Mouse (Mus musculus) c-Kit-positive CD71-positive TER-119-negative erythroid progenitor cells, embryonic 14.5 days (primary cell): Measurements from ENCODE around the gene Cfd.
A peak's percentile ranks its signal among the peaks of the same experiment; 100 is the strongest.

Experiments used
- DNase-seq: peaks from one replicate; pipeline ENCODE4 v3.0.0-alpha.2; 2013; ENCODE audit warnings: low read depth

The Cfd gene

DNA sequence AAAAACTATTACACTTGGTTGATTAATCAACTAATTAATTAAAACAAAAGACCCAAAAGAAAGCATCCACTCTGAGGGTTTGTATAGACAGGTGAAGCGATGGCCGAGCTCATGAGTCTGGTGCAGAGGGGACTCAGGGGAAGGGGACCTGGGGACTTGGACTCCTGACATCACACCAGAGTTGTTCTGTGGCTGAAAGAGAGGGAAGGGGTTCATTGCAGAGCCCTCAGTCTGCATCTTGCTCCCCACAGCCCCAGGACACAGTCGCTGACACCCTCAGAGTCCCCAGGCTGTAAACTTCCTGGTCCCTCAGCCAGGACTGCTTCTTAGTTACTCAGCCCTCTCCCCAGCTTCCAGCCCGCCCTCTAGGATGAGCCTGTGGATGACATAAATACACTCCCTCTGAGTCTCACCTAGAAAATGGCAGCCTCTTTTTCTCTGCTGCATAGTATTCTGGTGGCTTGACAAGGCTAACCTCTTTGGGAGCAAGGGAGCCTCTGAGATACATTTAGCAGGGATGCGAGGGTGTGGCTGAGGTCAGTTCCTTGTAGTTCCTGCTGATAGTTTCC, 27.0 kb downstream of the Cfd start:
- DNase-seq, result no peak

DNA sequence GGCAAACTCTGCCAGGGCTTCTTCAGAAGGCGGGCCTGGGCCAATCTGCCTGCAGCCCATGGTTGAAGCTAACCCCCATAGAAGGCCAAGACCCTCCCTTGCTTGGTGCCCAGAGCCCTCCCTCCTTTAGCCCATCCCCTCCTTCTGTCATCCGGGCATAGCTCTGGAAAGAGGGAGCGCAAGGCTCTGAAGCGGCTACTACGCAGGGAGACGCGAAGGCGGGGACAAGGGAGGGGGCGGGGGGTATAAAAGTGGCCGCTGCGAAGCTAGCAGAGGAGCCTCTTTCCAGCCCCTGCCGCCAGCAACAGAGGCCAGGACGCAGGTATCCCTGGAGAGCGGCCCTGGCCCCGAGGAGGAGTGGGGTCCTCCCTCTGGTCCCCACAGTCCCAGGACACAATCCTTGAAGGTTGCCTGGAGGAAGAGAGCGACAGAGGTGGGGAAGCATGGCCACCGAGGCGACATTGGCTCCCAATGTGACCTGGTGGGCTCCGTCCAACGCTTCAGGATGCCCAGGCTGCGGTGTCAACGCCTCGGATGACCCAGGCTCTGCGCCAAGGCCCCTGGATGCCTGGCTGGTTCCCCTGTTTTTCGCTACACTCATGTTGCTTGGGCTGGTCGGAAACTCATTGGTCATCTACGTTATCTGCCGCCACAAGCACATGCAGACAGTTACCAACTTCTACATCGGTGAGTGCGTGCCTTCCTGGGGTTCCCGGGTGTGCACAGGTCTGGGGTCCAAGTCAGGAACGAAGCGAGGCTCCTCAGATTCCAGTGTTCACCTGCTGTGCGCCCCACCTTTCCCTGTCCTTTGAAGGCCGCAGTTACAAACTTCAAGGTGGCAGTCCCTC, 27.8 kb downstream of the Cfd start:
- no peak for DNase-seq

DNA sequence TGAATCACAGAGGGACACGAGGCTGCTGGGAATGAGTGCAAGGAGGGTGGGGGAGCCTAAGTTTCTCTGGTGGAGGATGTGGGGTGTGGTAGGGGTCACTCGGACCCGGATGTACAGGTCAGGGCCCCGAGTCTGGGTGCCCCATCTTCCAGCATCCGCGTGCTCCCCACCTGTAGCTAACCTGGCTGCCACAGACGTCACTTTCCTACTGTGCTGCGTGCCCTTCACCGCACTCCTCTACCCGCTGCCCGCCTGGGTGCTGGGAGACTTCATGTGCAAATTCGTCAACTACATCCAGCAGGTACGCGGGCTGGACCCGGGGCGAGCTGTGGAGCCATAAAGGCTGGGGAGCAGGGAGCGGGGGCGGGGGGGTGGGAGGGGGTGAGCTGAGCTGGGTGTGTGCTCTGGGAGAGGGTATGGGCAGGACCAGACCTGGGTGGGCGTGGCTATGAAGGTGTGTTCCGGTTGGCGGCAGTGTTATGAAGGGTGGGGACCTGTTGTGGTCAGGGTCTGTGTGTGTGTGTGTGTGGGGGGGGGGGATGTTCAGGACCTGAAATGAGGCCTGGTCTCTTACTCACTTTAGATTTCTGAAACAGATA, 28.7 kb downstream of the Cfd start:
- DNase-seq, result no peak

DNA sequence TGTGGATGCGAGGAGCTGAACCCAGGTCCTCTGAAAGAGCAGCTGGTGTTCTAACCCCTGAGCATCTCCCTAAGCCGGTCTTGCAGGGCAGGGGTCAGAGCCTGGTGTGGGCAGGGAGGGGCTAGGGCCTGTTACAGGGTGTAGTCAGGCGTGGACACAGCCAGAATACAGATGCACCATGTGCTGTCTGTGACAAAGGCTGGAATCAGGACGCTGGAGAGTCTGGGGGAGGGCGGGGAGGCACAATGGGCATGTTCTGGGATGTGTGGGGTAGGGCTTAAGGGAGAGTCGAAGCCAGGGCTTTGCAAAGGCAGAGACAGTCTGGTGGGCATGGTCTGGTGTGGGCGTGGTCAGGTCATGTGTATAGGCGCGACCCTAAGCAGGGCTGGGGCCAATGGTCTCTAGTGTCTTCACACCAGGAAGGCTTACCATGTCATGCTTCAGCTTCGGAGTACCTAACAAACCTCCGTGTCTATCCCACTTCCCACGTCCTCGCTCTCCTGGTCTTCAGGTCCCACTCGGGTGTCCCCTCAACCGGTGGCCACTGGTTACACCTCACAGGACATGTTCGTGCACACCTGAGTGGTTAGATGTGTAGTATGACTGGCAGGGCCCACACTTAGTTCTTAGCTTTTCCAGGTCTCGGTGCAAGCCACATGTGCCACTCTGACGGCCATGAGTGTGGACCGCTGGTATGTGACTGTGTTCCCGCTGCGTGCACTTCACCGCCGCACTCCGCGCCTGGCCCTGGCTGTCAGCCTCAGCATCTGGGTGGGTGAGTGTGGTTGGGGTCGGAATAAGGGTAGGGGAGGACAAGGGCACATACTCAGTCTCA, 29.6 kb downstream of the Cfd start:
- DNase-seq, result no peak

DNA sequence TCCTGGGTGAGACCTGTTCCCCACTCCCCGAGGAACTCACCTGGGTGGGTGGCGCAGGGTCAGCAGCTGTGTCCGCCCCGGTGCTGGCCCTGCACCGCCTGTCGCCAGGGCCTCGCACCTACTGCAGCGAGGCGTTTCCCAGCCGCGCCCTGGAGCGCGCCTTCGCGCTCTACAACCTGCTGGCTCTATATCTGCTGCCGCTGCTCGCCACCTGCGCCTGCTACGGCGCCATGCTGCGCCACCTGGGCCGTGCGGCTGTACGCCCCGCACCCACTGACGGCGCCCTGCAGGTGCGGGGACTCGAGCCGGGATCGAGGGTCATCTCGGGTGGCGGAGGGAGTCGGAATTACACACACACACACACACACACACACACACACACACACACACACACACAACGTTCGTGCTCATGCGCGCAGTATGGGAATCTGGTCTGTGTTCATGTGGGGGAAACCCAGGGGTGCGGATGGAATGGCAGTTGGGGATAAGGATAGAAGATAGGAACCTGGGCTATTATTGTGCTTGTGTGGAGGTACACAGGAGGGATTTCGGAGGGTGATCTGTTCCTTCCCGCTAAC, 30.4 kb downstream of the Cfd start, which contains the start of gene R3hdm4:
Gene R3hdm4, minus strand, starts transcription at position 251 of the 578 bp plus-strand sequence.
- DNase-seq, result no peak

DNA sequence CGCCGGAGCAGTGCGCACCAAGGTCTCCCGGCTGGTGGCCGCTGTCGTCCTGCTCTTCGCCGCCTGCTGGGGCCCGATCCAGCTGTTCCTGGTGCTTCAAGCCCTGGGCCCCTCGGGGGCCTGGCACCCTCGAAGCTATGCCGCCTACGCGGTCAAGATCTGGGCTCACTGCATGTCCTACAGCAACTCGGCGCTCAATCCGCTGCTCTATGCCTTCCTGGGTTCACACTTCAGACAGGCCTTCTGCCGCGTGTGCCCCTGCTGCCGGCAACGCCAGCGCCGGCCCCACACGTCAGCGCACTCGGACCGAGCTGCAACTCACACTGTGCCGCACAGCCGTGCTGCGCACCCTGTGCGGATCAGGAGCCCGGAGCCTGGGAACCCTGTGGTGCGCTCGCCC, 30.9 kb downstream of the Cfd start:
- no peak for DNase-seq

DNA sequence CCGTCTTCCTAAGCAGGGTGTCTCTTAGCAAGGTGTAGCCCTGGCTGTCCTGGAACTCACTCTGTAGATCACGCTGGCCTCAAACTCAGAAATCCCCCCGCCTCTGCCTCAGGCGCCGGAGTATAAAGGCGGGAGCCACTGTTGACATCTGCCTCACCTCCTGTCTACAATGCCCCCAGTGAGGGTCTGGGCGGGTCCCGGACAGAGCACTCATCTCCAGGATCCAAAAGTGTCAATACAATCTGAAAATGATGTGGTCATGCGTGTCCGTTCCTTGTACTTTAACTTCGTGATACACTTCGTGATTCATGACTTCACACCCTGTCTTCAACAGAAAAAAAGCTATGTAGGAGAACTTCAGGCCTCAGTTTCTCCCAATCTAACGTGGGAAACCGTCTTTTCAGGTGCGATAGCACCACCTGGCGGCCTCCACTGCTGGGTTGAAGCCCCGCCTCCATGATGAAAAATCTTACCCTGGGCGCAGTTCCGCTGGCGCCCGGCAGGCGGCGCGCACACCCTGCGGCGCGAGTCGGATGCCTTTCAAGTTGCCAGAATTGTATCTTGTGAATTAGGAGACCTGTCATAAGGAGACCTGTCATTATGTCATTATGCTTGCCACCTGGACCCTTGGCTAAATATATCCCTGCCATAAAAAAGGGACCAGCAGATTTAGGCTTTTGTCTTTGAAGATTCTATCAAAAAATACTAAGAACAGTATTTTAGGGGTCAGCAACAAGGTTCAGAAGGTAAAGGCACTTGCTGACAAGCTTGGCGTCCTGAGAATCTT, 34.5 kb downstream of the Cfd start:
- DNase-seq, result peak; percentile 79

DNA sequence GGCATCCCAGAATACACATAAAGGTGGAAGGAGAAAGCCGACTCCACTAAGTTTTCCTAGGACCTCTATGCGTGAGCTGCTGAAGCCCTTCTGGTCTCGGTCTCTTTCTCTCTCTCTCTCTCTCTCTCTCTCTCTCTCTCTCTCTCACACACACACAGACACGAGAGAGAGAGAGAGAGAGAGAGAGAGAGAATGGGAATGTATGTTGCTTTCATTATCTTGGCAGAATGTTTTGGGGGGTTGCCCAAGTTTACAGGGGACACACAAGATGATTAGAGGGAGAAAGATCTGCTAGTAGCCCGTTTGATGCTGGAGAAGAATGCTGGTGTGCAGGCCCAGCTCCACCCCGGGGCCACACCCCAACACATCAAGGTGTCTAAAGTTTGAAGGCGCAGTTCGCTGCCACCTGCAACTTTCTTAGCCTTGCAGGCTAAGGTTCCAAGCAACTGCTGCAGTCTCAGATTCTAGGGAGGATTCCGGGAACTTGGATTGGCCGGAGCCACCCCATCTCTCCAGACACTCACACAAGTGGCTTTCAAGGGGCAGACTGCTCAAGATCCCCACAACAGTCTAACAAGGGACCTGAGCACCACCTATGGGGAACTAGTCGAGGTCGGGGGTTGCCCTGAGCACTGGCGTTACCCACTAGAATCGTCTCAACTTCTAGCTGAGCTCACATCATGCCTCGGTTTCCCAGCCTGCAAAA, 35.3 kb downstream of the Cfd start:
- DNase-seq, result no peak

DNA sequence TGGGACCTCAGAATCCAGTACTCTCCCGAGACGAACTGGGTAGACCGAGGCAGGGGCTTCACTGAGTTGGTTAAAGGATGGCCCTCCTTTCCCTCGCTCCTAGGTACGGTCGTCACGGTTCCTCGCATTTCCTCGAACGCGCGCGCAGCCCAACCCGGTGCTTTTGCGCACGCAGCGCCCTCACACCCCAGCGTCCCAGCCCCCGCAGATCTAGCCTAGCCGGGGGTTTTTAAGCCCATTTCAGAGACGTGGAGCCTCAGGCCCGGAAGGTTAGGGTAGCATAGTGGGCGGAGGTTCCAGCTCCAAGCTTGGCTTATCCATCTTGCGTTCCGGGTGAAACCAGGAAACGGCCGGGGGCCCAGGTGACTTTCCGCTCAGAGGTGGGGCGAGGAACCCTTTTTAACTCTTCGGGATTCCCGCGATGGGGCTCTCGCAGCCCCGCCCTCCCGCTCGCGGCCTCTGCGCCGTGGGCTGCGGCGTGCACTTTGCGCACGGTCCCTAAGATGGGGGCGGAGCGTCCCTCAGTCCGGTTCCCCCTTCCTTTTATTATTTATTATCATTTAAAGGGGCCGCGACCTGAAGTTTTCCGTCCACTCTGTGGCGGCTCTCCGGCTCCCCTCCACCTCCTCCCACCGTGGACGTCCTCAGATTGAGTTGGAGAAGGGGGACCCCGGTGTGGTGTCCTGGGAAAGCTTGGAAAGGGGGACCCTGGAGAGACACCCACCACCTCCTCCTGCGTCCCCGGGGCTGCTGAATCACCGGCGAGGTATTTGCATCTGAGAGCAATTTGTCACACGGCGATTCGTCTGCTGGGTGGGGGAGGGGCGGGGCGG, 36.1 kb downstream of the Cfd start, which contains the start of gene Arid3a:
Gene Arid3a, plus strand, starts transcription at position 553 of the 833 bp plus-strand sequence.
- peak; percentile 84 for DNase-seq

DNA sequence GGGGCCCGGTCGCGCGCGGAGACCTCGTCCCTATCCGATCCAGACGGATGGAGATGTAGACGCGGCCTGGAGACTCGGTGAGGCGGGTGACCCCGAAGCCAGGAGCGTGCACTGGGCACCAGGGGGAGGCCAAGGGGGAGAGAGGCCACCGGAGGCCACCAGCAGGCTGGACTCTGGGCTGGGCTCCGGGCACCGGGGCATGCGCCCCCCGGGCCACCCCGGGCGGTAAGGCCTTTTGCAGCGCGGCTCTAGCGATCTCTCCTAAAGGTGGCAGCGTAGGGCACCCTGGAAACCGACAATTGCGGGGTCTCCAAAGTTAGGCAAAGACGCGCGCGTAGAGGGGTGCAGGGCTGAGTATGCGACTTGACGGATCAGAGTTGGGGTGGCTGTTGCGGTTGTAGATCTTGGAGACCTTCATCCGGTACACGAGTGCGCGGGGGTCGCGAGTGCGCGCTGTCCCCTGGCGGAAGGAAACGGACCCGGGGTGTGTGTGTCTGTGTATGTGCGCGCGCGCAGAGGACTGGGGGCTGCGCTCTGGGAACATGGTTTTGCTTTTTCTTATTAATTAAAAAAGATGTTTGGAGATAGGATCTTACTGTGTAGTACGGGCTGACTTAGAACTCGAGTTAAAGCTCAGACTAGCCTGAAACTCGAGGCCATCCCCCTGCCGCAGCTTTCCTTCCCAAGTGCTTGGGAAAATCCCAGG, 36.8 kb downstream of the Cfd start:
- DNase-seq, result no peak

DNA sequence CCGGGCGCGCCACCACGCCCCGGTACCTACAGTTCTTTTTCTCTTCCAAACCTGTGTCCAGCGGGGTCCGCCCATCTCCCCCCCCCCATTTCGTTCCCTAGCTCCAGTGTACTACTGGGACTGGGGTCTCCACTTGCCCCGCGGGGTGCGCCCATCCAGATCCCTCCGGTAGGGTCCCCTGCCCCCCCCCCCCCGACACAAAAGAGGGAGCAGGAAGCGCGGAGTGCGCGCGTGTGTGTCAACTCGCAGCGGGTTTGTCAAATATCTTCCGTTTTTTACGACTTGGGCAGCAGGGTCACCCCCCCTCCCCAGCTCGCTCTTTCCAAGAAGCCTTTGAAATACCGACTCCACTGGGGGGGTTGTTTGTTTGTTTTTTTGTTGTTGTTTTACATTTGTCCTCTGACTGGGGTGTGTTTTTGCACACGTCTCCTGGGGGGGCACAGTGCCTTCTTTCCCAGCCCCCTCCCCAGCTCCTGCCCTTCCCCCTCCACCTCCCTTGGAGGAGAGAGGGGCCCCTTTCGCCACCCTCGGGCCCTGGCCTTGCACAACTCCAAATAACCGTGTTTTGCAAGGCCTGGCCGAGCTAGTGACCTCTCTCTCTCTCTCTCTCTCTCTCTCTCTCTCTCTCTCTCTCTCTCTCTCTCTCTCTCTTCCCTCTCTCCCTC, 37.5 kb downstream of the Cfd start:
- no peak for DNase-seq

DNA sequence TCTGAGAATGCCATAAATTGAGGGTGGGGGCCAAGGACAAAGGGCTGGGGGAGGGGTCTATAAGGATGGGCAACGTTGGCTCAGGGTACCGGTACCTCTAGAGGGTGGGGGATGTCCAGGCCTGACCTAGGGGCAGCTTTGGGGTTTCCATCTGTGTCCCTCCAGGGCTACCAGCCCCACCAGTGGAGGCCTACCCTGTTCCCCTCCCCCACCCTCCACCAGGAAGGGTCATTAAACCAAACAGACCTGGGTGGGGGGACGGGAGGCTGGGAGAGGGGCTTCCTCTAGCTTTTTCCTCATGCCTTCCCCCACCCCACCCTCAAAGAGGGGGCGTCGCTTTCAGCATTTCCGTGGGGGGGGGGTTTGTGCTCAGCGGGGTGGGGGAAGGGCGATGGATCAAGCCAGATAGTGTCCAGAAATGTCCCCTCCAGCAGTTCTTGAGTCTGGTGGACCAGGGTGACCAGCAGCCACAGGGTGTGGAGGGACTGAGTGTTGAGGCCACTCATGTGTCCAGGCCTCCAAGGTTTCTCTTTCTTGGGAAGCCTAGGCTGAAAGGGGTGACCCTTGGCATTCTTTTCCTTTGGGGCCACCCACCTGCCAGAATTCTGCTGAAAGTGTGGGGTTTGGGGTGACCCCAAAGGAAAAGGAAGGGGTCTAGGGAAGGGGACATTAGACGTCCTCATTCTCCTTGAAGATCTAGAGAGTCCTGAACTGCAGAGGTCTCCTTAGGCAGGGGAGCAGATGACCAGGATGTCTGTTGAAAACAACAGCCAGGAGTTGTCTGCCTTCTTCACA, 38.5 kb downstream of the Cfd start:
- no peak for DNase-seq

DNA sequence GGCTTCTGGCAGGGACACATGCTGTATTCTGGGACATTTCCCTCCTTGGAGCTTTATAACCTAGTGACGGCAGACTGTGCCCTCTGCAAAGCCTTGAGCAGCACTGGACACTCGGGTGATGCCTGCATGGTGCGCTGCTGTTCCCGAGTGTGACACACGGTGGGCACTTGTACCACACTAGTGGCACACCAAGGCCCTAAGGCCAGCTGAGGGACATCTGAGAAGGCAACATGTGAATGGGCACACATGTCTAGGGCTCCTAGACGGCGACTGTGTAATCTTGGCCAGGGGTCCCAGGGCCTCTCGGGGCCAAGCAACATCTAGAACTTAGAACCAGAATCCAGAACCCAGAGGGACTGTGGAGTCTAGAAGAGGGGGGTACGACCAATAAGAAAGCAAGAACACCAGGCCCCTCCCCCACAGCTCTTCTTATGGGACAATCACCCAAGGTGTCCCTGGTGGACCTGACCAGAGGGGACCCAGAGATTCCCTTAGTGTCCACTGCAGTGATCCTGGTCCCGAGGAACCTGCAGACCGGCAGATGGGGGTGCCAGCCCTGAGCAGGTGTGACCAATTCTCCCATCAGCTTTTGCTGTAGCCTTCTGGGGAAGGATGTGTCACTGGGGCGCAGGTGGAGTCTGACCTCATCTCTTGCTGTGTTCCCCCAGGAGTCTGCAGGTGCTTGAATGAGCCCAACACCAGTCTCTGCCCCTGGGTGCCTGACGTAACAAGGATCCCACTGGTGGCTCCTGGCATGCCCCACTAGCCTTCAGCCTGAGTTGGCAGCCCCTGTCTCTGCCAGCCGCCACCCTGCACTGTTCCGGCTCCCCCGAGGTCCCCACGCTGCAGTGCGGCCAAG, 39.5 kb downstream of the Cfd start:
- DNase-seq, result no peak

DNA sequence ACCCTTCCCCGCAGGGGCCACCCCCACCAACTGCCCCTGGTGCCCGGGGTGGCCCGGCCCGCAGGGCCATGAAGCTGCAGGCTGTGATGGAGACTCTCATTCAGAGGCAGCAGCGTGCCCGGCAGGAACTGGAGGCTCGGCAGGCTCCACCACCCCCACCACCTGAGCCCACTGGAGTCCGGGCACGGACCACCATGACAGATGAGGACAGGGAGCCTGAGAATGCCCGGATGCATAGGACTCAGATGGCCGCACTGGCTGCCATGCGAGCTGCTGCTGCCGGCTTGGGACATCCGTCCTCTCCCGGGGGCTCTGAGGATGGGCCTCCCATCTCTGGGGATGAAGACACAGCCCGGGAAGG, 40.2 kb downstream of the Cfd start:
- no peak for DNase-seq

DNA sequence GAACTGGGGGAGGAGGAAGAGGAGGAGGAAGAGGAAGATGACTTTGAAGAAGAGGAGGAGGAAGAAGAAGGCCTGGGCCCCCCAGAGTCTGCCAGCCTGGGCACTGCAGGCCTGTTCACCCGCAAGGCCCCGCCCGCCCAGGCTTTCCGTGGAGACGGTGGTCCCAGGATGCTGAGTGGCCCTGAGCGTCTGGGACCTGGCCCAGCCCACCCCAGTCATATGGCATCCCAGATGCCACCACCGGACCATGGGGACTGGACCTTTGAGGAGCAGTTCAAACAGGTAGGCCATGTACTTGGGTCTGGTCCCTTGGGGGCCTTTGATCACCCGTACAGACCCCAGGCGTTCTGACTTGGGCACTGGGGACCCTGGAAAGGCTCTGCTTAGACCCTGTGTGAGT, 41.1 kb downstream of the Cfd start:
- DNase-seq, result no peak

DNA sequence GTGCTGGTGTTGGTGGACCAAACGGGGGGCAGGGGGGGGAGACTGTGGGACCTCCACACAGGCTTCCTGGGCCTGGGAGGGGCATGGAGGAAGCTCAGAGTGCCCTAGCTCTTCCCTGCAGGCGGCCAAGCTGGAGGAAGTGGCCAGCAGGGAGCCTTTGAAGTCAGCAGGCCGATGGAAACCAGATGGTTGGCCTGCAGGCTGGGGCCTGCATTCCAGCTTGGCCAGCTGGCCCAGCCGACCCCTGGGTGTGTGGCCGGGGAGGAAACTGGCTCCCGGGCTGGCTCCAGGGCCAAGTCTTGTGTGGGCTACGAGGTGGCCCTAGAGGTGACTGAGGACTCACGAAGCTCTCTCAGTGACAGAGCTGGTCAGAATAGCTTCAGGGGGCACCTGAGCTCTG, 42.1 kb downstream of the Cfd start:
- DNase-seq, result no peak
